Mouse (Mus musculus): ENCODE data around the gene Eif4a2. TPM values are rescaled to one million over a fixed set of nuclear protein-coding genes. Genes with fewer than 3 reads are reported as not detected.
A peak's percentile ranks its signal among the peaks of the same experiment; 100 is the strongest.

The Eif4a2 gene
- polyA plus RNA-seq, 1 experiment from 2014 or later: 99.0 TPM

GRCm38 (mm10) chr16:23151423-23151822 lies 44.2 kb downstream of the Eif4a2 start:
- WGBS: 14% methylated on average over 2 of the region's 2 CpGs
- no peak overlapping the region for H3K4me2 ChIP-seq (replicated peaks; ENCODE audit: low read depth)
- H3K4me1 ChIP-seq (replicated peaks; ENCODE audit: control insufficient read depth, insufficient read depth): no peaks in the 10 kb centered on the region
- no peaks in the 10 kb centered on the region for H3K27me3 ChIP-seq (ENCODE audit: control insufficient read depth, insufficient read depth, low read length)
- no peak overlapping the region for H3K27ac ChIP-seq (replicated peaks)
- H3K36me3 ChIP-seq (ENCODE audit: control insufficient read depth, insufficient read depth, low read length): no peaks in the 10 kb centered on the region
- TF ChIP-seq CTCF (IDR thresholded peaks at IDR 0.05; ENCODE audit: low read depth) (peak; percentile 78), EP300 (optimal IDR thresholded peaks at IDR 0.05) (no peak)
- H3K4me3 ChIP-seq (ENCODE audit: low read depth, low read length): no peak overlapping the region
- H3K9me3 ChIP-seq (ENCODE audit: control insufficient read depth, low read length): no peaks in the 10 kb centered on the region
- ATAC-seq (ENCODE audit: low FRiP score, low TSS enrichment) (no peak), DNase-seq (ENCODE audit: low spot score) (peak; percentile 34)
- H3K9ac ChIP-seq (ENCODE audit: low read length): no peak overlapping the region

GRCm38 (mm10) chr16:23154261-23154660 lies 47.0 kb downstream of the Eif4a2 start:
- 64% methylated on average over 5 of the region's 5 CpGs for WGBS
- Histone ChIP-seq H3K9ac (ENCODE audit: low read length) (no peak overlapping the region), H3K4me2 (replicated peaks; ENCODE audit: low read depth) (no peak overlapping the region), H3K36me3 (ENCODE audit: control insufficient read depth, insufficient read depth, low read length) (no peaks in the 10 kb centered on the region), H3K4me1 (replicated peaks; ENCODE audit: control insufficient read depth, insufficient read depth) (no peaks in the 10 kb centered on the region), H3K4me3 (ENCODE audit: low read depth, low read length) (no peak overlapping the region), H3K27ac (replicated peaks) (no peak overlapping the region), H3K27me3 (ENCODE audit: control insufficient read depth, insufficient read depth, low read length) (no peaks in the 10 kb centered on the region), H3K9me3 (ENCODE audit: control insufficient read depth, low read length) (no peaks in the 10 kb centered on the region)
- TF ChIP-seq EP300 (optimal IDR thresholded peaks at IDR 0.05) (no peak), CTCF (IDR thresholded peaks at IDR 0.05; ENCODE audit: low read depth) (no peak)
- ATAC-seq (ENCODE audit: low FRiP score, low TSS enrichment) (no peak), DNase-seq (ENCODE audit: low spot score) (no peak)

GRCm38 (mm10) chr16:23157013-23157412 lies 49.8 kb downstream of the Eif4a2 start:
- no peaks in the 10 kb centered on the region for H3K4me1 ChIP-seq (replicated peaks; ENCODE audit: control insufficient read depth, insufficient read depth)
- DNase-seq (ENCODE audit: low spot score) (no peak), ATAC-seq (ENCODE audit: low FRiP score, low TSS enrichment) (no peak)
- no peak overlapping the region for H3K9ac ChIP-seq (ENCODE audit: low read length)
- TF ChIP-seq CTCF (IDR thresholded peaks at IDR 0.05; ENCODE audit: low read depth) (no peak), EP300 (optimal IDR thresholded peaks at IDR 0.05) (no peak)
- H3K27ac ChIP-seq (replicated peaks): no peak overlapping the region
- no peaks in the 10 kb centered on the region for H3K9me3 ChIP-seq (ENCODE audit: control insufficient read depth, low read length)
- no peak overlapping the region for H3K4me2 ChIP-seq (replicated peaks; ENCODE audit: low read depth)
- no peaks in the 10 kb centered on the region for H3K27me3 ChIP-seq (ENCODE audit: control insufficient read depth, insufficient read depth, low read length)
- 91% methylated on average over 13 of the region's 13 CpGs for WGBS
- no peak overlapping the region for H3K4me3 ChIP-seq (ENCODE audit: low read depth, low read length)
- H3K36me3 ChIP-seq (ENCODE audit: control insufficient read depth, insufficient read depth, low read length): no peaks in the 10 kb centered on the region

GRCm38 (mm10) chr16:23158292-23158691 lies 51.0 kb downstream of the Eif4a2 start:
- ATAC-seq (ENCODE audit: low FRiP score, low TSS enrichment): no peak
- Histone ChIP-seq H3K27me3 (ENCODE audit: control insufficient read depth, insufficient read depth, low read length) (no peaks in the 10 kb centered on the region), H3K27ac (replicated peaks) (no peak overlapping the region), H3K9ac (ENCODE audit: low read length) (no peak overlapping the region), H3K4me2 (replicated peaks; ENCODE audit: low read depth) (no peak overlapping the region), H3K4me1 (replicated peaks; ENCODE audit: control insufficient read depth, insufficient read depth) (no peaks in the 10 kb centered on the region), H3K36me3 (ENCODE audit: control insufficient read depth, insufficient read depth, low read length) (no peaks in the 10 kb centered on the region), H3K4me3 (ENCODE audit: low read depth, low read length) (no peak overlapping the region), H3K9me3 (ENCODE audit: control insufficient read depth, low read length) (no peaks in the 10 kb centered on the region)
- WGBS: 84% methylated on average over 7 of the region's 7 CpGs
- DNase-seq (ENCODE audit: low spot score): no peak
- no peak for TF ChIP-seq EP300 (optimal IDR thresholded peaks at IDR 0.05)
- no peak for TF ChIP-seq CTCF (IDR thresholded peaks at IDR 0.05; ENCODE audit: low read depth)

GRCm38 (mm10) chr16:23158957-23159356 lies 51.7 kb downstream of the Eif4a2 start:
- Histone ChIP-seq H3K27me3 (ENCODE audit: control insufficient read depth, insufficient read depth, low read length) (no peaks in the 10 kb centered on the region), H3K4me3 (ENCODE audit: low read depth, low read length) (no peak overlapping the region), H3K9me3 (ENCODE audit: control insufficient read depth, low read length) (no peaks in the 10 kb centered on the region), H3K9ac (ENCODE audit: low read length) (no peak overlapping the region), H3K36me3 (ENCODE audit: control insufficient read depth, insufficient read depth, low read length) (no peaks in the 10 kb centered on the region), H3K4me1 (replicated peaks; ENCODE audit: control insufficient read depth, insufficient read depth) (no peaks in the 10 kb centered on the region), H3K4me2 (replicated peaks; ENCODE audit: low read depth) (no peak overlapping the region), H3K27ac (replicated peaks) (no peak overlapping the region)
- TF ChIP-seq CTCF (IDR thresholded peaks at IDR 0.05; ENCODE audit: low read depth): no peak
- TF ChIP-seq EP300 (optimal IDR thresholded peaks at IDR 0.05): no peak
- ATAC-seq (ENCODE audit: low FRiP score, low TSS enrichment): no peak
- DNase-seq (ENCODE audit: low spot score): no peak
- WGBS: 37% methylated on average over 2 of the region's 2 CpGs

- no peak for TF ChIP-seq CTCF (IDR thresholded peaks at IDR 0.05; ENCODE audit: low read depth)
- TF ChIP-seq EP300 (optimal IDR thresholded peaks at IDR 0.05): no peak
- Histone ChIP-seq H3K4me1 (replicated peaks; ENCODE audit: control insufficient read depth, insufficient read depth) (no peaks in the 10 kb centered on the region), H3K27me3 (ENCODE audit: control insufficient read depth, insufficient read depth, low read length) (no peaks in the 10 kb centered on the region), H3K9me3 (ENCODE audit: control insufficient read depth, low read length) (no peaks in the 10 kb centered on the region), H3K27ac (replicated peaks) (no peak overlapping the region), H3K4me3 (ENCODE audit: low read depth, low read length) (no peak overlapping the region), H3K9ac (ENCODE audit: low read length) (no peak overlapping the region), H3K4me2 (replicated peaks; ENCODE audit: low read depth) (no peak overlapping the region), H3K36me3 (ENCODE audit: control insufficient read depth, insufficient read depth, low read length) (no peaks in the 10 kb centered on the region)
- DNase-seq (ENCODE audit: low spot score) (no peak), ATAC-seq (ENCODE audit: low FRiP score, low TSS enrichment) (no peak)
- 46% methylated on average over 2 of the region's 2 CpGs for WGBS
Measured at GRCm38 (mm10) chr16:23159749-23160148, 52.5 kb downstream of the Eif4a2 start.

All from stomach, postnatal 0 days (tissue).